Mouse (Mus musculus) ovary, postnatal 14 days (tissue): ENCODE measurements around the gene Prkn.
"Not testable (repeated sequence)": the region's sequence is repeated elsewhere in the genome, so short reads cannot be mapped to it uniquely, and the experiment has no call there.

ENCODE experiments used
- DNase-seq: peaks from one replicate; pipeline ENCODE4 v3.0.0; 2022; ENCODE audit warnings: low spot score

Prkn gene

GRCm38 (mm10) chr17:11127217-11127616 lies 287.0 kb downstream of the Prkn start:
- DNase-seq = no peak

GRCm38 (mm10) chr17:11130919-11131318 lies 290.7 kb downstream of the Prkn start:
- DNase-seq = no peak

- DNase-seq = no peak
Measured at GRCm38 (mm10) chr17:11142321-11142720, 302.1 kb downstream of the Prkn start.

GRCm38 (mm10) chr17:11156119-11156518 lies 315.9 kb downstream of the Prkn start:
- DNase-seq = no peak

GRCm38 (mm10) chr17:11157536-11157935 lies 317.4 kb downstream of the Prkn start:
- DNase-seq = no peak

- no peak for DNase-seq
Measured at GRCm38 (mm10) chr17:11161436-11161835, 321.3 kb downstream of the Prkn start.

GRCm38 (mm10) chr17:11162770-11163169 lies 322.6 kb downstream of the Prkn start:
- DNase-seq = no peak

- DNase-seq = no peak
Measured at GRCm38 (mm10) chr17:11187356-11187755, 347.2 kb downstream of the Prkn start.

GRCm38 (mm10) chr17:11188494-11188893 lies 348.3 kb downstream of the Prkn start:
- DNase-seq = no peak

GRCm38 (mm10) chr17:11190306-11190705 lies 350.1 kb downstream of the Prkn start:
- DNase-seq = no peak

- DNase-seq = no peak
Measured at GRCm38 (mm10) chr17:11198134-11198533, 357.9 kb downstream of the Prkn start.

- DNase-seq = not testable (repeated sequence)
Measured at GRCm38 (mm10) chr17:11209063-11209462, 368.9 kb downstream of the Prkn start.

- no peak for DNase-seq
Measured at GRCm38 (mm10) chr17:11211006-11211405, 370.8 kb downstream of the Prkn start.

- DNase-seq = no peak
Measured at GRCm38 (mm10) chr17:11211591-11211990, 371.4 kb downstream of the Prkn start.

- no peak for DNase-seq
Measured at GRCm38 (mm10) chr17:11213689-11214088, 373.5 kb downstream of the Prkn start.

GRCm38 (mm10) chr17:11229011-11229410 lies 388.8 kb downstream of the Prkn start:
- no peak for DNase-seq

- no peak for DNase-seq
Measured at GRCm38 (mm10) chr17:11229426-11229825, 389.2 kb downstream of the Prkn start.

GRCm38 (mm10) chr17:11230604-11231395 lies 390.6 kb downstream of the Prkn start:
- DNase-seq = no peak

- no peak for DNase-seq
Measured at GRCm38 (mm10) chr17:11235273-11235672, 395.1 kb downstream of the Prkn start.

GRCm38 (mm10) chr17:11245040-11245439 lies 404.9 kb downstream of the Prkn start:
- no peak for DNase-seq

- no peak for DNase-seq
Measured at GRCm38 (mm10) chr17:11249216-11249615, 409.0 kb downstream of the Prkn start.

- DNase-seq = no peak
Measured at GRCm38 (mm10) chr17:11260663-11261062, 420.5 kb downstream of the Prkn start.

GRCm38 (mm10) chr17:11261679-11262078 lies 421.5 kb downstream of the Prkn start:
- no peak for DNase-seq

- no peak for DNase-seq
Measured at GRCm38 (mm10) chr17:11267951-11268350, 427.8 kb downstream of the Prkn start.
